Mouse (Mus musculus) heart, embryonic 15.5 days (tissue): Measurements from ENCODE around the gene Rgl1. TPM values are rescaled to one million over a fixed set of nuclear protein-coding genes. Genes with fewer than 3 reads are reported as not detected.

Experiments
- ATAC-seq: fragments of 200-750 bp; cut with Nextera tagmentation; replicated peaks from 2 replicates; pipeline ENCODE4 v1.8.0; 2017; ENCODE audit warnings: low read depth, moderate TSS enrichment; ENCODE audit not compliant: insufficient number of reproducible peaks, insufficient read depth, low FRiP score
- H3K27ac ChIP-seq: fragments of 300-500 bp; sonication (generic); 2 replicates; pipeline ENCODE4 v1.5.1; 2015; ENCODE audit warnings: mild to moderate bottlenecking, inconsistent platforms
- H3K27me3 ChIP-seq: fragments of 300-500 bp; sonication (generic); 2 replicates; pipeline ENCODE4 v1.6.1; 2015; ENCODE audit warnings: inconsistent platforms
- H3K36me3 ChIP-seq: fragments of 300-500 bp; sonication (generic); 2 replicates; pipeline ENCODE4 v1.6.1; 2015; ENCODE audit warnings: mild to moderate bottlenecking, inconsistent platforms
- H3K4me1 ChIP-seq: fragments of 300-500 bp; sonication (generic); replicated peaks from 2 replicates; pipeline ENCODE4 v1.6.1; 2015; ENCODE audit warnings: inconsistent platforms
- H3K4me2 ChIP-seq: fragments of 300-500 bp; sonication (generic); 2 replicates; pipeline ENCODE4 v1.6.1; 2015; ENCODE audit warnings: inconsistent platforms, mild to moderate bottlenecking, moderate library complexity
- H3K4me3 ChIP-seq: fragments of 300-500 bp; sonication (generic); 2 replicates; pipeline ENCODE4 v1.5.1; 2015; ENCODE audit warnings: mild to moderate bottlenecking, inconsistent platforms
- H3K9ac ChIP-seq: fragments of 300-500 bp; sonication (generic); 2 replicates; pipeline ENCODE4 v1.6.1; 2015; ENCODE audit warnings: mild to moderate bottlenecking, inconsistent platforms
- H3K9me3 ChIP-seq: fragments of 300-500 bp; sonication (generic); replicated peaks from 2 replicates; pipeline ENCODE4 v1.6.1; 2016; ENCODE audit warnings: inconsistent platforms
- WGBS: fragments of 180-500 bp; shearing (Covaris S2); methylation state at CpG from one replicate; pipeline ENCODE4 v1.1.7; 2015; ENCODE audit warnings: mixed read lengths; 5-methylcytosine and 5-hydroxymethylcytosine counted together
- polyA plus RNA-seq: library from polyadenylated mRNA; unstranded; fragments of >200 nt; fragmentation: Nextera tagmentation; extraction: Ambion mirVana; gene quantifications from 2 replicates; pipeline ENCODE4 v1.2.1, GENCODE M21; 2015

Rgl1 gene
- polyA plus RNA-seq, 1 experiment from 2014 or later: 64.6 TPM

DNA sequence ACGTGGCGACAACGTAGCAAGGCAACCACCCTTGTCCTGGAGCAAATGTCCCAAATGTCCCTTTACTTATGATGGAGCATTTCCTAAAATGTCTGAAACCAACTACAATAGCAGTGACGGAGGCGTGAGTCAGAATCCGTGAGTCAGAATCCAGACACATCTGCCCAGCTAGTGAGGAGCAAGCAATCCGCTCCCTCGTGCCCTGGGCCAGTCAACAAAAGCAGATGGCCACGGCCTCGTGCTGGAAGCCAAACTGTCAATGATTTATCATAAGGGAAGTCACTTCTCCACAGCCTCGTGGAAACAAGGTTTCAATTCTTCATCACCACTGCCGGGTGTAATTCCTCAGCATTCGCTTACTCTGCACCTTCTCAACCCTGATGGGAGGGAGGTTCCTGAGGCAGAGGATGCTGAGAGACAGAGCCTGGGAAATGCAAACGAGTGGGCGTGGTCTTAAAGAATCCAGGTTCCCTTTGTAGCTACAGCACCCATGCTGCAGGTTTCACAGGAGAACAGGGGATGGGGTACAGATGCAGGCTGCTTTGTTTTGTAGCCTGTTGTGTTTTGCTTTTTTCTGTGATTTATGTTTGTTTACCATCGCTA, 229.6 kb downstream of the Rgl1 start:
- peaks cover 38% of the 10 kb centered on the region for H3K4me1 ChIP-seq
- no peak overlapping the region for H3K4me3 ChIP-seq
- H3K9ac ChIP-seq: no peak overlapping the region
- H3K27me3 ChIP-seq: no peaks in the 10 kb centered on the region
- no peak overlapping the region for H3K4me2 ChIP-seq
- peaks cover 58% of the 10 kb centered on the region for H3K36me3 ChIP-seq
- H3K9me3 ChIP-seq: no peaks in the 10 kb centered on the region
- ATAC-seq: no peak
- no peak overlapping the region for H3K27ac ChIP-seq
- 68% methylated on average over 16 of the region's 16 CpGs for WGBS

DNA sequence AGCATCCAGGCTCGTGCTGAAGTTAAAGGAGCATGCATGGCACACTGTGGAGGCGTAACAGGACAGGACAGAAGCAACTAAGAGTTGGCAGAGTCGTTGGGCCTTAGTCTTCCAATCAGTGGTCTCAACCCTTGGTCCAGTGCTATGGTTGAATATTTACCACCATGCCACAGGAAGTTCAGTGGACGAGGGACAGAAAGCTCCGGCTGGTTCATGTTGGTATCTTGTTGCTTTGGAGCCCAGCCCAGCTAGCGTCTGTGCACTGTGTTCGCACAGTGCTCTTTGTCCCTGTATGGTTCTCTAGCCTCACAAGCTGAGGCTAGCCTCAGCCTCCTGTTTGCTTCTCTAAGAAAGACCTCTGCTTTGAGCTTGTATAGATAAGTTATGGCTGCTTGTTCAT, 231.6 kb downstream of the Rgl1 start:
- Histone ChIP-seq H3K27ac (no peak overlapping the region), H3K36me3 (peaks cover 56% of the 10 kb centered on the region), H3K4me3 (no peak overlapping the region), H3K4me1 (peaks cover 34% of the 10 kb centered on the region), H3K27me3 (no peaks in the 10 kb centered on the region), H3K4me2 (no peak overlapping the region), H3K9ac (no peak overlapping the region), H3K9me3 (no peaks in the 10 kb centered on the region)
- WGBS: 79% methylated on average over 7 of the region's 7 CpGs
- ATAC-seq: no peak

DNA sequence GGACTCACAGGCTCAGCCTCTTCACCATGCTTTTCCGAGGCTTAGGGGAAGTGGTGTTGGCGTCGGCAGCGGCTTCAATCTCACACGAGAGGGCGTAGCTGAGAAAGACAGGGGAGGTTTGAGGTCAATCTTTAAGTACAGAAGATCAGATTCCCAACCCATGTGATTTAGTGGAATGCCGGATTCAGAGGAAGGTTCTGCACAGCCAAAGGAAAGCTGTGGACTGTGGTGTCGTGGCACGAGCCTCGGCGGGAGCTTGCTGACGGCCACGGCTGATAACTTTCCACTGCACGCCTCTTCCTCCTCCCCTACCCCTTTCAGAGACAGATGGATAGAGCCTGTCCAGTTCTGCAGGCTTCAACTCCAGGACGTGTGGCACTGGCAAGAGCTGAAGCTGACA, 234.7 kb downstream of the Rgl1 start:
- Histone ChIP-seq H3K4me3 (no peak overlapping the region), H3K27me3 (no peaks in the 10 kb centered on the region), H3K27ac (peak overlapping the region; percentile 75), H3K4me1 (peaks cover 49% of the 10 kb centered on the region), H3K9me3 (no peaks in the 10 kb centered on the region), H3K36me3 (peaks cover 41% of the 10 kb centered on the region), H3K4me2 (peak overlapping the region; percentile 15; the same call in 1 of the 2 replicates), H3K9ac (no peak overlapping the region; the same call in 1 of the 2 replicates)
- WGBS: 15% methylated on average over 15 of the region's 15 CpGs
- no peak for ATAC-seq

DNA sequence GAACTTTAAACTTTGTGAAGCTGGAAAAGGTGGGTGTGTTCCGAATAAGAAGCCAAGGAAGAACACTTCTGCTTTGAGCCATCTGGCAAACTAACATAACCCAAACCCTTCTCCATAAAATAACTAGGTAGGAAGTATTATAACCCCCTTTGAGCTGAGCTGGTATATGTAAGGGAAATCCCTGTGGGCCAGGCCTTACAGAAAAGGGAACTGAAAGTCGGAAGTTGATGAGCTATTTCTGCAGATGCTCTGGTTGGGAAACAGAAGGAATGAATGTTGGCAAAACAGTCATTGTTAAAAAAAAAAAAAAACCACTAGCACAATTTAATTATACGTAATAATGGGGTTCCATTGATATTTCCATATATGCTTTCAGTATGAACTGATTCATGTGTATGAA, 237.4 kb downstream of the Rgl1 start:
- no peak overlapping the region for H3K4me3 ChIP-seq
- peaks cover 62% of the 10 kb centered on the region for H3K4me1 ChIP-seq
- H3K27ac ChIP-seq: peak overlapping the region; percentile 96
- ATAC-seq: no peak
- no peak overlapping the region for H3K9ac ChIP-seq
- H3K4me2 ChIP-seq: no peak overlapping the region
- H3K9me3 ChIP-seq: no peaks in the 10 kb centered on the region
- WGBS: 76% methylated on average over 3 of the region's 3 CpGs
- H3K27me3 ChIP-seq: no peaks in the 10 kb centered on the region
- H3K36me3 ChIP-seq: peaks cover 36% of the 10 kb centered on the region

DNA sequence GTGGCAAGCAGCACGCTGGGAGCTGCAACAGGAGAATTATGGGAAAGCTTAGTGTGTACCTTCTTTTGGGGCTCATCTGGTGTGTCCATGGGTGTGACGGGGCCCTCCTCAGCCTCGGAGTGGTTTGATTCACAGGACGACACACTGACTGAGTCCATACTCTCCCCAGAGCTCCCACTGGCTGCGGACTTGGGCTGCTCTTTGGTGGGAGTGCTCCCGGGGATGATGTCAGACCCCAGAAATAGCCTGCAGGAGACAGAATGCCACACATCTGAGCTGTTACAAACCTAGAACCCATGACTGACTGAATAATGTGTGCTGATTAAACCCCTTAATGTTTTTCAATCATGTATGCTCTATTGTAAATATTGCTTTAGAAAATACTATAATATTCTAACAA, 237.9 kb downstream of the Rgl1 start:
- WGBS: 34% methylated on average over 6 of the region's 6 CpGs
- ATAC-seq: no peak; the same call in 1 of the 2 replicates
- H3K27me3 ChIP-seq: no peaks in the 10 kb centered on the region
- no peak overlapping the region for H3K9ac ChIP-seq
- H3K4me1 ChIP-seq: peaks cover 64% of the 10 kb centered on the region
- H3K4me2 ChIP-seq: no peak overlapping the region
- no peaks in the 10 kb centered on the region for H3K9me3 ChIP-seq
- peaks cover 41% of the 10 kb centered on the region for H3K36me3 ChIP-seq
- H3K27ac ChIP-seq: peak overlapping the region; percentile 96
- H3K4me3 ChIP-seq: no peak overlapping the region

DNA sequence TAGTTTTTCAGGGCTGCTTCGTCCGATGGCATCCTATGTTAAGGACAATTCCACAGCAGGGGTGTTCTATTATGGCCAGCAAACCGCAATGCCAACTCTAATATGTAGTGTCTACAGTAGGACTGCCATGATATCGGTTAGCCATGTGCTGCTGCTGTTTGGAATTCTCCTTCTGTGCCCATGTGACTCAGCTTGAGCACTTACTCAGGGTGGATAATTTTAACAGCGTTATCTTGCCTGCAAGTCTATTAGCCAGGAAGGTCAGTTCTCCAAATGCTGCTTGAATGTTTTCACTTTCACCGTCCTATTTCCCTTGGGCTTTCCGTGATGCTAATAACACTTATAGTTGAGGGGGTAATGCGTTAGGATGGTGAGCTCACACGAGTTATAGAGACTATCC, 240.0 kb downstream of the Rgl1 start:
- H3K27ac ChIP-seq: peak overlapping the region; percentile 96
- H3K27me3 ChIP-seq: no peaks in the 10 kb centered on the region
- 31% methylated on average over 9 of the region's 9 CpGs for WGBS
- H3K36me3 ChIP-seq: peaks cover 56% of the 10 kb centered on the region
- ATAC-seq: peak; percentile 52; the same call in 1 of the 2 replicates
- H3K4me1 ChIP-seq: peaks cover 49% of the 10 kb centered on the region
- H3K4me3 ChIP-seq: no peak overlapping the region
- H3K9me3 ChIP-seq: no peaks in the 10 kb centered on the region
- H3K4me2 ChIP-seq: peak overlapping the region; percentile 48
- peak overlapping the region; percentile 34; the same call in 1 of the 2 replicates for H3K9ac ChIP-seq

DNA sequence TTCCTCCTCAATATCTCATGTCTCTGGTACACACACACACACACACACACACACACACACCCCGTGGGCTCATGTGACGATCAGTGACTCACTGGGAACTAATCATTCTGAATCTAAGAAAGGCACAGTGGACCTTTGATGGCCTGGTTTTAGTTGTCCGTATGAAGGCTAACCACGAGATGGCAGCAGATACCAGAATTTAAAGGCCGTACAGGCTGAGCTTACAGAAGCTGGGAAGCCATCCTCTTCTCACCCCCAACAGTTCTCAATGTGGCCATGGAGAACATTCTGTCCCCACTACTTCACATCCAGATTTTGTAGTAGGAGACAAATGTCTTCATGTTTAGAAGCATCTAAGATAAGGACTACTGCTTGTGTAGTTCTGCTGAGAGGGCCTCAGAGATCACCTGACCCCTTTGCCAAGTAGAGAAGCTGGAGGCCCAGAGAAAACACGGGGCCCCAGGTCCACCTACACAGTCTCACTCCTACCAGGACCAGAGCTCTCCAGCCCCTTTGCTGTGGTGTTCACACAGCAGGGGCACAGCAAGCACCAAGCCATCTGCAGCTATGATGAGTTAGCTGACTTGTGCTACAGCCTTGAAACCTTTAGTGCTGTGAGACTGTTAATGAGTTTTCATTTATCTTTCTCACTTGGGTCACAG, 241.0 kb downstream of the Rgl1 start:
- Histone ChIP-seq H3K4me2 (no peak overlapping the region), H3K27me3 (no peaks in the 10 kb centered on the region), H3K4me1 (peaks cover 51% of the 10 kb centered on the region), H3K4me3 (no peak overlapping the region), H3K27ac (peak overlapping the region; percentile 96), H3K36me3 (peaks cover 57% of the 10 kb centered on the region), H3K9me3 (no peaks in the 10 kb centered on the region), H3K9ac (peak overlapping the region; percentile 23; the same call in 1 of the 2 replicates)
- ATAC-seq: peak; percentile 19; the same call in 1 of the 2 replicates
- 11% methylated on average over 6 of the region's 6 CpGs for WGBS

DNA sequence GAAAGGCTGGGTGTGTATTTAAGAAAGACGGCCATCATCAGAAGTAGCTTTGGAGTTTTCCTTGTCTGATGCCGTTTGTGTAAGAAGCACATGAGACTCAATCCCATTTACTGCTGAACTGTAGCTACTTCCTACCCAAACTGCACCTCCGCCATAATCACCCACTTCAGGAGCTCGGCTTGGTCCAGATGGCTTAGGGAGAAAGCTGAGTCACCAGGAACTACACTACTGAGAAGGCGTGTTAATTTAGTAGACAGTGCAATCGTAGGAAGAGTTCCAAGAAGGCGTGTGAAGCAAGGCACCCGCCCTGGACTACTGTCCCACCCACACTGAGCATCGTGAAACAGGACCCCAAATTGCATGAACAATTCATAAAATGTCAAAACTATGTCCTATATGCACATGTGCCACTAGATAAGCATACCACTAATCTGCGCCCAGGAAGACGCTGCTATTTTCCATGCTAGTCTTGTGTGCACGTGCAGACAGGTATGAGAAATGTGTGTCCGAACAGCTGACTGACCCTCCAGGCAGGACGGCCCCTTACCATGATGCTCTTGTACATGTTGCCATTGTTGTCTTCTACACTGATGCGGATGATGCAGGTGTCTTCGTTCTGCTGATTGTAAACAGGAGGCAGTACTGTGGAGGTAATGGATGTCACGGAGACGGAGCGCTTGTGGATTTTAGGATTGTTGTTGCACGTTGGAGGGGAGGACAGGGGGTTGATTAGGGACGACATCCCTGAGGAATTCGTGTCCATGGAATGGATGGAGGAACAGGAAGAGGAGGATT, 241.9 kb downstream of the Rgl1 start:
- peaks cover 49% of the 10 kb centered on the region for H3K4me1 ChIP-seq
- no peak overlapping the region for H3K4me3 ChIP-seq
- H3K9me3 ChIP-seq: no peaks in the 10 kb centered on the region
- 71% methylated on average over 22 of the region's 22 CpGs for WGBS
- peaks cover 64% of the 10 kb centered on the region for H3K36me3 ChIP-seq
- H3K27me3 ChIP-seq: no peaks in the 10 kb centered on the region
- no peak overlapping the region for H3K4me2 ChIP-seq
- H3K27ac ChIP-seq: no peak overlapping the region
- no peak overlapping the region for H3K9ac ChIP-seq
- no peak for ATAC-seq

DNA sequence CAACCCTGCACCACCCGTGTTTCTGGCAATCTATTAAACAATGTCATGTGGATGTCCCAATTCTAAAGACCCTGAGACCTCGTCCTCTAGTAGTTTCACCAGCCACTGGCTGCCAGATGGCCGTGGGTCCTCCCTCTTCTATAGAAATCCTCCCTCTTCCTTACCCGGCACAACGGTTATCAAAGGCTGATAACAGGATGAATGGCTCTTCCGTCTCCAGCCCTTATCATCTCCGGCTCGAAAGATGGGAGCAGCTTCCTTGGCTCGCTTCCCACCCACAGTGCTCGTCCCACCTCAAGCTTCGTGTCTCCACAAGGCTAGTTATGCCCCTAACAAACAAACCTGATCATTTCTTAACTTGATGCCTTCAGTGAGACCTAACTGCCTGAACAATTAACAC, 242.9 kb downstream of the Rgl1 start:
- Histone ChIP-seq H3K27ac (no peak overlapping the region), H3K9ac (no peak overlapping the region), H3K4me1 (peaks cover 42% of the 10 kb centered on the region), H3K4me2 (no peak overlapping the region), H3K4me3 (no peak overlapping the region), H3K9me3 (no peaks in the 10 kb centered on the region), H3K27me3 (no peaks in the 10 kb centered on the region), H3K36me3 (peaks cover 70% of the 10 kb centered on the region)
- no peak for ATAC-seq
- 31% methylated on average over 11 of the region's 11 CpGs for WGBS

DNA sequence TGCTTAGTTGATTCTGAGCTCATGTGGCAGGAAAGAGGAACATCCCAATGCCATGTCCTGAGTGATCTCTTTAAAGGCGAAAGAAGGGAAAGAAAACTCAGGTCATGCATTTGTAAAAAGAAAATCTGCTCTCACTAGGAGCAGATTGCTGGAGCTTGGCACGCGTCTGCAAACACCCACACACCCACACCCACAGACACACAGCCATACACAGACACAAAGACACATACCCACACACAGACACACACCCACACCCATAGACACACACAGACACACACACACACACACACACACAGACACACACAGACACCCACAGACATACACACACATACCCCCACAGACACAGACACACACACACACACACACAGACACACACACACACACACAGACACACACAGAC, 243.9 kb downstream of the Rgl1 start:
- peaks cover 31% of the 10 kb centered on the region for H3K4me1 ChIP-seq
- no peaks in the 10 kb centered on the region for H3K9me3 ChIP-seq
- H3K4me3 ChIP-seq: no peak overlapping the region
- ATAC-seq: no peak
- H3K4me2 ChIP-seq: no peak overlapping the region
- no peaks in the 10 kb centered on the region for H3K27me3 ChIP-seq
- 71% methylated on average over 3 of the region's 3 CpGs for WGBS
- H3K36me3 ChIP-seq: peaks cover 77% of the 10 kb centered on the region
- H3K27ac ChIP-seq: no peak overlapping the region
- no peak overlapping the region for H3K9ac ChIP-seq

DNA sequence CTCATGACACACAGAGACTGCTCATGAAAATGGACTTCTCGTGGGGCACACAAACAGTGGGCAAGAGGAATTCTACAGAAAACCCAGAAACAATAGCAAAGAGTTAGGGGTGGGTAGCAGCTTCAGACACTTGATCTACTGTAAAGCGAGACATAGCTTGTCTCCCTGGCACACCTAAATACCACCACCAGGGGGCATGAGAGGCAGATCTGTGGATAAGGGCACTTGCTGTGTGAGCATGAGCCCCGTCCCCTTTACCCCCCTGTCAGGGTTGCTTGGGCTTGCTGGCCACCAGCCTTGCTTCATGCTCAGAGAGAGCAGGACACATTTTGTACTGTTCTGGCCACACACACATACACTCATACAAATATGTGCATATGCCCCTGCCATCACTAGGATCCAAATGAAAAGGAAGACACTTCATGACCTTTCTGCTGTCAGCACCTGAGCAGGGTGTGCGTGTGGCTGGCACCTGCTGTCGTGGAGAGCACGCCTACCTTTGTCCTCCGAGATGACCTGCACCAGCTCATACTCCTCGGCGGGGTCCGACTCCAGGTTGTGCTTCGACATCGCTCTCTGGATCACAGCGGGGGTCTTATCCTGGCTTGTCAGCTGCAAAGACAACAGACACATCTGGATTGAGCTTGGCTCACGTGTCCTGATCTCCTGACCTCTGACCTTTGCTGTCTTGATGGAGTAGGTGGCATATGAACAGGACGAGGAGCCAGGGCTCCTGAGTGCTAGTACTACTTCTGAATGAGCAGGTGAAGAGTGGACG, 245.2 kb downstream of the Rgl1 start:
- Histone ChIP-seq H3K27ac (no peak overlapping the region), H3K9me3 (no peaks in the 10 kb centered on the region), H3K27me3 (no peaks in the 10 kb centered on the region), H3K36me3 (peaks cover 84% of the 10 kb centered on the region), H3K9ac (no peak overlapping the region), H3K4me2 (no peak overlapping the region), H3K4me1 (peaks cover 19% of the 10 kb centered on the region), H3K4me3 (no peak overlapping the region)
- ATAC-seq: no peak
- WGBS: 78% methylated on average over 16 of the region's 16 CpGs
